Mouse (Mus musculus) hindbrain, embryonic 16.5 days (tissue): ENCODE data around the gene Fibp. TPM values are rescaled to one million over a fixed set of nuclear protein-coding genes. Genes with fewer than 3 reads are reported as not detected.

Experiments used
- ATAC-seq: fragments of 200-750 bp; cut with Nextera tagmentation; 2 replicates; pipeline ENCODE4 v1.8.0; 2017; ENCODE audit warnings: moderate TSS enrichment, moderate library complexity
- H3K27ac ChIP-seq: fragments of 300-500 bp; sonication (generic); 2 replicates; pipeline ENCODE4 v1.5.1; 2014; ENCODE audit warnings: low read depth, mild to moderate bottlenecking, control low read depth, low read length, moderate library complexity
- H3K27me3 ChIP-seq: fragments of 300-500 bp; sonication (generic); replicated peaks from 2 replicates; pipeline ENCODE4 v1.6.1; 2014; ENCODE audit warnings: low read length; ENCODE audit not compliant: control insufficient read depth, insufficient read depth
- H3K36me3 ChIP-seq: fragments of 300-500 bp; sonication (generic); 2 replicates; pipeline ENCODE4 v1.6.1; 2014; ENCODE audit warnings: mild to moderate bottlenecking, low read length, moderate library complexity, mixed read lengths; ENCODE audit not compliant: control insufficient read depth, insufficient read depth
- H3K4me1 ChIP-seq: fragments of 300-500 bp; sonication (generic); 2 replicates; pipeline ENCODE4 v1.6.1; 2014; ENCODE audit warnings: low read depth, low read length; ENCODE audit not compliant: control insufficient read depth, insufficient read depth
- H3K4me2 ChIP-seq: fragments of 300-500 bp; sonication (generic); 2 replicates; pipeline ENCODE4 v1.6.1; 2014; ENCODE audit warnings: mild to moderate bottlenecking, low read length, control low read depth, moderate library complexity
- H3K4me3 ChIP-seq: fragments of 300-500 bp; sonication (generic); 2 replicates; pipeline ENCODE4 v1.5.1; 2014; ENCODE audit warnings: mild to moderate bottlenecking, low read length, control low read depth, moderate library complexity
- H3K9ac ChIP-seq: fragments of 300-500 bp; sonication (generic); 2 replicates; pipeline ENCODE4 v1.6.1; 2014; ENCODE audit warnings: low read depth, mild to moderate bottlenecking, control low read depth, low read length, moderate library complexity
- H3K9me3 ChIP-seq: fragments of 300-500 bp; sonication (generic); 2 replicates; pipeline ENCODE4 v1.6.1; 2014; ENCODE audit warnings: mild to moderate bottlenecking, low read length, moderate library complexity; ENCODE audit not compliant: control insufficient read depth
- WGBS: fragments of 180-500 bp; shearing (Covaris S2); extraction: QIAGEN DNeasy Blood & Tissue Kit; methylation state at CpG from one replicate; pipeline ENCODE4 v1.1.7; 2014; 5-methylcytosine and 5-hydroxymethylcytosine counted together
- polyA plus RNA-seq: library from polyadenylated mRNA; unstranded; fragments of >200 nt; fragmentation: Nextera tagmentation; extraction: Ambion mirVana; gene quantifications from 2 replicates; pipeline ENCODE4 v1.2.1, GENCODE M21; 2015

Fibp gene
- polyA plus RNA-seq, 1 experiment from 2014 or later: 153 TPM

DNA sequence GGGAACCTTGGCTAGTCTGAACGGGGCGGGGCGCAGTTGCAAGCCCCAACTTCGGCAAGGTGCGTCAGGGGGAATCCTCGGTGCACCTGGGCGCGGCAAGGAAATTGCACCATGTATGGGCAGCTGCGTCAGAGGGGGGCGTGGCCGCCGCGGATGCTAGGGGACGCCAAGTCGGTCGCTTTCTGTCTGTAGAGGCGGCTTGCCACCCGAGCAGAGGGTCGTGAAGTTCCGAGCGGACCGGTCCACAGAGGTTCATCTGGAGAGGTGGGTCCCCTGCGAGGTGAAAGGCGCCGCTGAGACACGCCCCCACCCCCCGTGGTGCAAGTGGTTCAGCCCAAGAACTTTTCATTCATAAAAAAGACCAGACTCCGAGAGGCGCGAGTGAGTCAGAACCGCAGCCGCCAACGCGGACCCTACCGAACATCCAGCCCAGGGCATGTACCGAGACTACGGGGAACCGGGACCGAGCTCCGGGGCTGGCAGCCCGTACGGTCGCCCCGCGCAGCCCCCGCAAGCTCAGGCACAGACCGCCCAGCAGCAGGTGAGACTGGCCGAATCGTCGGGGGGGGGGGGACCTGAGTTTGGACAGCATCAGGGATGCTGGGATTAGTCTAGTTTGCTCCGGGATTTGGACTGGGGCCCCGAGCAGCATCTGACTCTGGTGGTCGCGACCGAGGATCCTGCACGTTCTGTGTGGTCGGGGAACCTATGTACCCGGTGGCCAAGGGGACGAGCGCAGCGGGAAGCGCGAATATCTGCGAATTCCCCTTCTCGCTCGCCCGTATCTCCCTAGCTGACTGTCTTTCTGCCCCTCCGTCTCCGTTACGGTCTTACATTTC is 12.7 kb upstream of the Fibp start, which contains the start of gene Fosl1:
Gene Fosl1, plus strand, starts transcription at position 33 of the 839 bp plus-strand sequence.
- Histone ChIP-seq H3K9ac (peak within 1 kb of the TSS; percentile 56), H3K4me1 (peaks cover 12% of the 10 kb centered on the region), H3K27ac (no peak within 1 kb of the TSS), H3K4me3 (peak within 1 kb of the TSS; percentile 61), H3K4me2 (peak within 1 kb of the TSS; percentile 94), H3K9me3 (no peaks in the 10 kb centered on the region), H3K27me3 (peaks cover 43% of the 10 kb centered on the region), H3K36me3 (no peaks in the 10 kb centered on the region)
- ATAC-seq: peak; percentile 66
- WGBS: under 1% methylated on average over 60 of the region's 70 CpGs

- ATAC-seq: peak; percentile 21; the same call in 1 of the 2 replicates
Observed at GRCm38 (mm10) chr19:5448354-5449150, 11.9 kb upstream of the Fibp start.

GRCm38 (mm10) chr19:5449673-5450072 is 10.7 kb upstream of the Fibp start:
- Histone ChIP-seq H3K36me3 (peaks cover 3% of the 10 kb centered on the region; the same call in 1 of the 2 replicates), H3K27ac (no peak overlapping the region), H3K27me3 (peaks cover 43% of the 10 kb centered on the region)

More at GRCm38 (mm10) chr19:5448354-5449150, 11.9 kb upstream of the Fibp start:
- H3K27me3 ChIP-seq: peaks cover 43% of the 10 kb centered on the region
- H3K27ac ChIP-seq: no peak overlapping the region
- 11% methylated on average over 34 of the region's 36 CpGs for WGBS
- no peaks in the 10 kb centered on the region for H3K9me3 ChIP-seq
- H3K9ac ChIP-seq: no peak overlapping the region
- H3K4me1 ChIP-seq: peaks cover 12% of the 10 kb centered on the region
- peak overlapping the region; percentile 61; the same call in 1 of the 2 replicates for H3K4me3 ChIP-seq
- no peaks in the 10 kb centered on the region for H3K36me3 ChIP-seq
- peak overlapping the region; percentile 94 for H3K4me2 ChIP-seq

DNA sequence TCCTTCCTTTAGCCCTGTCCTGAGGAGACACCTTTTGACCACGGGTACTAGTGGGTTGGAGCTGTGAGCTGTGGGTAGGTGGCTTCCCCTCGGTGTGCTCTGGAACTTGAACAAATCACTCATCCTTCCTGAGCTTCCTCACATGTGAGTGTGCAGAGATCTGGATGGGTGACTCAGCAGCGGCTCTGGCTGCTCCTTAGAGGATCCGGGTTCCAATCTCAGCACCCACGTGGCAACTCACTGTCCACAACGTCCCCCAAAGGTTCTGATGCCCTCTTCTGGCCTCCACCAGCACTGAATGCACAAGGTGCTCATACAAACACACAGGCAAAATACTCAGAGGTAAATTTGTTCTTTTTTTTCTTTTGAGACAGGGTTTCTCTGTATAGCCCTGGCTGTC is 8.6 kb upstream of the Fibp start:
- Histone ChIP-seq H3K9ac (no peak overlapping the region), H3K27me3 (peaks cover 29% of the 10 kb centered on the region)
- WGBS: 80% methylated on average over 6 of the region's 6 CpGs

More at GRCm38 (mm10) chr19:5449673-5450072, 10.7 kb upstream of the Fibp start:
- no peak overlapping the region for H3K4me2 ChIP-seq
- H3K4me1 ChIP-seq: peaks cover 12% of the 10 kb centered on the region
- H3K9ac ChIP-seq: no peak overlapping the region
- no peak overlapping the region for H3K4me3 ChIP-seq
- ATAC-seq: no peak
- H3K9me3 ChIP-seq: no peaks in the 10 kb centered on the region
- 91% methylated on average over 3 of the region's 3 CpGs for WGBS

GRCm38 (mm10) chr19:5455037-5455436 is 5.4 kb upstream of the Fibp start:
- peak overlapping the region; percentile 94; the same call in 1 of the 2 replicates for H3K4me3 ChIP-seq
- no peaks in the 10 kb centered on the region for H3K9me3 ChIP-seq
- H3K9ac ChIP-seq: peak overlapping the region; percentile 96
- H3K4me1 ChIP-seq: peaks cover 29% of the 10 kb centered on the region
- WGBS: 75% methylated on average over 12 of the region's 12 CpGs
- no peak overlapping the region for H3K27ac ChIP-seq
- H3K27me3 ChIP-seq: peaks cover 4% of the 10 kb centered on the region; the same call in 1 of the 2 replicates
- no peak for ATAC-seq
- peak overlapping the region; percentile 98 for H3K4me2 ChIP-seq
- peaks cover 3% of the 10 kb centered on the region; the same call in 1 of the 2 replicates for H3K36me3 ChIP-seq

More for the DNA sequence above, 8.6 kb upstream of the Fibp start:
- peaks cover 32% of the 10 kb centered on the region for H3K4me1 ChIP-seq
- peaks cover 3% of the 10 kb centered on the region; the same call in 1 of the 2 replicates for H3K36me3 ChIP-seq
- ATAC-seq: no peak
- H3K27ac ChIP-seq: no peak overlapping the region
- H3K9me3 ChIP-seq: no peaks in the 10 kb centered on the region
- H3K4me3 ChIP-seq: no peak overlapping the region
- no peak overlapping the region for H3K4me2 ChIP-seq

DNA sequence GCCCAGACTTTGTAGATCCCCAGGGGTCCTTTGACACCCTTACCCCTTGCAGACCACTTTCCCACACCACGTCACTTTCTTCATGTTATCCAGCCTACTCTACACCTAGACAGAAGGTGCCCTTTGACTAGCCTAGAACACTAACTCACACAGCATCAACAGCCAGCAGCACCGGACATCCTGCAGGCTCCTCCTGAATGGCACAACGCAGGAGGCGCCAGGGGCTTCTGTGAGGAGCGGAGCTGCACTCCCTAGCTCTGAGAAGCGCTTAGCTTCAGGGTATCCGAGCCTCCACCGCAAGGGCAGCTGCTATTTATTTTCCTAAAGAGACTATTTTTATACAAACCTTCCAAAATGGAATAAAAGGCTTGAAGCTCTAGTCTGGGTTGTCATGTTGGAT is 4.8 kb upstream of the Fibp start:
- peak overlapping the region; percentile 96 for H3K9ac ChIP-seq
- WGBS: 66% methylated on average over 8 of the region's 8 CpGs
- no peak overlapping the region; the same call in 1 of the 2 replicates for H3K27ac ChIP-seq

GRCm38 (mm10) chr19:5456241-5456921 is 4.0 kb upstream of the Fibp start:
- no peaks in the 10 kb centered on the region for H3K27me3 ChIP-seq
- 2% methylated on average over 26 of the region's 26 CpGs for WGBS
- peaks cover 3% of the 10 kb centered on the region; the same call in 1 of the 2 replicates for H3K36me3 ChIP-seq
- no peaks in the 10 kb centered on the region for H3K9me3 ChIP-seq
- peak overlapping the region; percentile 98 for H3K27ac ChIP-seq
- H3K4me1 ChIP-seq: peaks cover 35% of the 10 kb centered on the region
- ATAC-seq: no peak
- peak overlapping the region; percentile 96 for H3K9ac ChIP-seq
- H3K4me2 ChIP-seq: peak overlapping the region; percentile 98
- H3K4me3 ChIP-seq: peak overlapping the region; percentile 94

More for the DNA sequence above, 4.8 kb upstream of the Fibp start:
- Histone ChIP-seq H3K4me3 (peak overlapping the region; percentile 94), H3K27me3 (no peaks in the 10 kb centered on the region), H3K4me1 (peaks cover 30% of the 10 kb centered on the region), H3K4me2 (peak overlapping the region; percentile 98), H3K9me3 (no peaks in the 10 kb centered on the region), H3K36me3 (peaks cover 3% of the 10 kb centered on the region; the same call in 1 of the 2 replicates)
- ATAC-seq: no peak

DNA sequence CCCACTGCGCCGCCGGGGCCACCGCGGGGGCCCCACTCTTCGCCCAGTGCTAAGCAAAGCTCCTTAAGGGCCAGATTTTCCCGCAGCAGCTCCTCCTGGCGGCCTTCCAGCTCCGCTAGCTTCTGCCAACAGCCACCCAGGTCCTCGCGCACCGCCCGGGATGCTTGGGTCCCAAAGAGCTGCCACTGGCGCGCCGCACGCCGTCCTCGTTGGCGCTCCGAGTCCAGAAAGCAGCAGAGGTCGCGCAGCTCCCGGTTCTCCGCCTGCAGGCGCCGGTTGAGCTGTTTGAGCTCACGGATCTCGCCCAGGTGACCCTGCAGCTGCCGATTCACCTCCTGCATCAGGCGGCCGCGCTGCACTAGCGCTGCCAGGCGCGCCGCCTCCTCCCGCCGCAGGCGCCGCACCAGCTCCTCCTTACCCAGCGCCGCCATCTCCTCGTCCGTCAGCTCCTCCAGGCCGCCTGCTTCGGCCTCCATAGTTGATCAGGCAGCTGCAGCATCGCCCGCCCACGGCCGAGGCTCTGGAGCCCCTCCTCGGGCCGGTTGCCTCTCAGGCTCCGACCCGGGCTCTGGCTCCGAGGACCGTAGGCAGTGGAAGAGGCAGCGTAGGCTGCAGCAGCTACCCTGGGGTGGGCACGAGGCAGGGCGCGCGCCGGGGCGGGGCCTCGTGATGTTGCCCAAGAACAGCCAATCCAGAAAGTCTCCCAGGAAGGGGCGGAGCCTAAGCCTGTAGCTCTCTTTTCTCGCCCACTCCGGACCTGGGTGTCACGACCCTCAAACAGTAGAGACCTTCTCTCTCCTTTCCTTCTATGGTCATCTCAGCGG is 3.3 kb upstream of the Fibp start:
- Histone ChIP-seq H3K27me3 (no peaks in the 10 kb centered on the region), H3K4me2 (peak overlapping the region; percentile 98), H3K4me3 (peak overlapping the region; percentile 94), H3K9me3 (no peaks in the 10 kb centered on the region), H3K36me3 (peaks cover 6% of the 10 kb centered on the region; the same call in 1 of the 2 replicates), H3K9ac (peak overlapping the region; percentile 96), H3K4me1 (peaks cover 41% of the 10 kb centered on the region), H3K27ac (peak overlapping the region; percentile 98)
- peak; percentile 95 for ATAC-seq
- WGBS: under 1% methylated on average over 62 of the region's 70 CpGs
